Mouse (Mus musculus) hematopoietic stem cell, adult 5-6 weeks (primary cell): ENCODE measurements around the gene Bace2. TPM values are rescaled to one million over a fixed set of nuclear protein-coding genes. Genes with fewer than 3 reads are reported as not detected.

Experiments
- total RNA-seq: library from RNA; stranded (forward); fragments of 172-1452, 232-1000 nt; gene quantifications from 2 replicates; pipeline ENCODE4 v1.2.3, GENCODE M21; 2017

The Bace2 gene
- total RNA-seq, 1 experiment from 2014 or later, result not detected

Other genes starting within 250 kb of the Bace2 start
- 0.25 and 1.2 TPM in 2 replicates for gene Dscam, start 186.0 kb upstream of the Bace2 start, total RNA-seq
- 7.1 and 28.8 TPM in 2 replicates for gene Mx1, start 106.2 kb downstream of the Bace2 start, total RNA-seq
- 1.4 TPM in 1 of 2 replicates, not detected in the other for gene Fam3b, start 158.1 kb downstream of the Bace2 start, total RNA-seq